Mouse (Mus musculus): ENCODE data around the gene Btbd35f26. TPM values are rescaled to one million over a fixed set of nuclear protein-coding genes. Genes with fewer than 3 reads are reported as not detected.
"Not testable (repeated sequence)": the region's sequence is repeated elsewhere in the genome, so short reads cannot be mapped to it uniquely, and the experiment has no call there.

The Btbd35f26 gene
- not detected for polyA plus RNA-seq (2012; fragmentation: generic; extraction: Trizol)

DNA sequence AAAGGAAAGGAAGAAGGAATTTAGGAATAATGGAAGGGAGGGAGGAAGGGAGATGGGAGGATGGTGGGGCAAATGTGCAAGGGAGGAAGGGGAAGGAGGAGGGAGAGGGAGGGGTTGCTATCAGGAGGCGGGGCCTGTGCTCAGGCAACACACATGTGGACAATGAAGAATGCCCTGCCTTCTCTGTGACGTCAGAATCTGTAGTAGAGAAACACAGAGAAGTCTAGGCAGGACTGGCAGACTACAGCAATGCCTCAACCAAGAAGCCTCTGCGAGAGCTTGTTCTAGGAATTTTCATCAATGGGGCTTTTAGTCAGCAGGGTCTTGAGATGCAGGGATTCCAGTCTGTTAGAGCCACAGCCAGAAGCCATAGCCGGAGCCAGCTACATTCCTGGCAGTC, at the start of gene Btbd35f26:
Gene Btbd35f26 (plus strand): TSS at position 301 of the 400 bp plus-strand sequence.
- not testable (repeated sequence) for H3K27me3 ChIP-seq (ENCODE audit: control insufficient read depth, insufficient read depth, insufficient read length); H3K4me2 ChIP-seq (ENCODE audit: low read depth); H3K4me3 ChIP-seq; H3K36me3 ChIP-seq (ENCODE audit: control insufficient read depth, insufficient read depth); H3ac ChIP-seq (ENCODE audit: control insufficient read depth, insufficient read length); H3K79me2 ChIP-seq (ENCODE audit: control insufficient read depth, insufficient read depth)

DNA sequence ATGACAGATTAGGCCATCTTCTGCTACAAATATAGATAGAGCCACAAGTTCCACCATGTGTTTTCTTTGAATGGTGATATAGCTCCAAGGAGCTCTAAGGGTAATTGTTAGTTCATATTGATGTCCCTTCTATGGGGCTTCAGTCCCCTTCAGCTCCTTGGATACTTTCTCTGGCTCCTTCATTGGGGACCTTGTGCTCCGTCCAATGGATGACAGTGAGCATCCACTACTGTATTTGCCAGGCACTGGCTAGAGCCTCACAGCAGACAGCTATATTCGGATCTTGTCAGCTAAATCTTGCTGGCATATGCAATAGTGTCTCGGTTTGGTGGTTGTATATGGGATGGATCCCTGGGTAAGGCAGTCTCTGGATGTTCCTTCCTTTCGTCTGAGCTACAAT, 5.7 kb downstream of the Btbd35f26 start:
- not testable (repeated sequence) for H3K79me2 ChIP-seq (ENCODE audit: control insufficient read depth, insufficient read depth); H3K4me3 ChIP-seq; H3K27me3 ChIP-seq (ENCODE audit: control insufficient read depth, insufficient read depth, insufficient read length); H3K4me2 ChIP-seq (ENCODE audit: low read depth); H3ac ChIP-seq (ENCODE audit: control insufficient read depth, insufficient read length); H3K36me3 ChIP-seq (ENCODE audit: control insufficient read depth, insufficient read depth)

DNA sequence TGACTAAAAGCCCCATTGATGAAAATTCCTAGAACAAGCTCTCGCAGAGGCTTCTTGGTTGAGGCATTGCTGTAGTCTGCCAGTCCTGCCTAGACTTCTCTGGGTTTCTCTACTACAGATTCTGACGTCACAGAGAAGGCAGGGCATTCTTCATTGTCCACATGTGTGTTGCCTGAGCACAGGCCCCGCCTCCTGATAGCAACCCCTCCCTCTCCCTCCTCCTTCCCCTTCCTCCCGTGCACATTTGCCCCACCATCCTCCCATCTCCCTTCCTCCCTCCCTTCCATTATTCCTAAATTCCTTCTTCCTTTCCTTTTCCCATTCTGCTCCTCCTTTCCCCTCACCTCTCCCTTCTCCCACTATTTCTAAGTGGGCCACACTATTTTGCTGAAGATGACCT, 47.6 kb downstream of the Btbd35f26 start, which contains the start of gene Btbd35f19:
Gene Btbd35f19 (minus strand): TSS at position 101 of the 400 bp plus-strand sequence.
- not testable (repeated sequence) for H3ac ChIP-seq (ENCODE audit: control insufficient read depth, insufficient read length); H3K27me3 ChIP-seq (ENCODE audit: control insufficient read depth, insufficient read depth, insufficient read length); H3K79me2 ChIP-seq (ENCODE audit: control insufficient read depth, insufficient read depth); H3K36me3 ChIP-seq (ENCODE audit: control insufficient read depth, insufficient read depth); H3K4me3 ChIP-seq; H3K4me2 ChIP-seq (ENCODE audit: low read depth)

Other genes starting within 250 kb of the Btbd35f26 start
- gene Btbd35f29, start 218.8 kb upstream of the Btbd35f26 start, polyA plus RNA-seq (2012; fragmentation: generic; extraction: Trizol): not detected
- not detected for gene Spin2f, start 82.6 kb upstream of the Btbd35f26 start, polyA plus RNA-seq (2012; fragmentation: generic; extraction: Trizol)
- not detected for gene Btbd35f19, start 47.5 kb downstream of the Btbd35f26 start, polyA plus RNA-seq (2012; fragmentation: generic; extraction: Trizol)
- gene Gm21883, start 237.8 kb downstream of the Btbd35f26 start, polyA plus RNA-seq (2012; fragmentation: generic; extraction: Trizol): not detected